Mouse (Mus musculus) kidney, adult 2 months (tissue): ENCODE measurements around the gene Sfswap.

Source experiments
- CTCF ChIP-seq: fragments of 200-500 bp; conservative IDR thresholded peaks from 2 replicates; pipeline ENCODE4 v1.5.1; 2011; ENCODE audit warnings: low read depth, mild to moderate bottlenecking, control low read depth, low read length, moderate library complexity, mixed read lengths; ENCODE audit not compliant: insufficient read depth, insufficient read length
- POLR2A ChIP-seq: fragments of 200-500 bp; IDR thresholded peaks from one replicate; pipeline ENCODE4 v1.6.1; 2011; ENCODE audit warnings: low read depth, low read length, control low read depth

DNA sequence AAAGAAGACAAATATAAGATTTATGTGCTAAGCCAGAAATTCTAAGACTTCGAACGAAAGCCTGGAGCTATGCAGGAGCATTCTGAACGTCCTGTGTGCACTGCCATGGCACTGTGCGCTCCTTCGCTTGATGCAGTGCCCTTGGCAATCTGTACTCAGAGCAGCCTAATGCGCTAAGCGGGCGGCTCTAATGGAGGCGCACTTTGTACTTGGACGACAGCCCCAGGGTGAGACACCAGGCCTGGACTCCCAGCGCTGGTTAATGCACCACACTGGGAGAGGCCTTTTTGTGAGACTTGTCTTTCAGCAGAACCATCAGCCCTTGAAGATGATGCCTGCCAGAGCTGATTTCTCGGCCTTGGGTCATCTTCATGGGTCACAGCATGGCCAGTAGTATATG, 48.7 kb downstream of the Sfswap start:
- TF ChIP-seq POLR2A (no peak), CTCF (no peak)
